Mouse (Mus musculus) lung, adult 10 weeks (tissue): ENCODE data around the gene Gtf2a1. TPM values are rescaled to one million over a fixed set of nuclear protein-coding genes. Genes with fewer than 3 reads are reported as not detected.

Experiments
- polyA plus RNA-seq: library from polyadenylated mRNA; stranded (reverse); fragments of 350-450 nt; fragmentation: Illumina TruSeq; extraction: RNeasy Lipid Tissue Mini Kit (QIAGEN cat#74804); gene quantifications from one replicate; pipeline ENCODE4 v1.2.3, GENCODE M21; 2014; ENCODE audit warnings: low read depth, low replicate concordance; ENCODE audit not compliant: insufficient read depth

Gene Gtf2a1
- polyA plus RNA-seq, result 8.6 TPM

DNA sequence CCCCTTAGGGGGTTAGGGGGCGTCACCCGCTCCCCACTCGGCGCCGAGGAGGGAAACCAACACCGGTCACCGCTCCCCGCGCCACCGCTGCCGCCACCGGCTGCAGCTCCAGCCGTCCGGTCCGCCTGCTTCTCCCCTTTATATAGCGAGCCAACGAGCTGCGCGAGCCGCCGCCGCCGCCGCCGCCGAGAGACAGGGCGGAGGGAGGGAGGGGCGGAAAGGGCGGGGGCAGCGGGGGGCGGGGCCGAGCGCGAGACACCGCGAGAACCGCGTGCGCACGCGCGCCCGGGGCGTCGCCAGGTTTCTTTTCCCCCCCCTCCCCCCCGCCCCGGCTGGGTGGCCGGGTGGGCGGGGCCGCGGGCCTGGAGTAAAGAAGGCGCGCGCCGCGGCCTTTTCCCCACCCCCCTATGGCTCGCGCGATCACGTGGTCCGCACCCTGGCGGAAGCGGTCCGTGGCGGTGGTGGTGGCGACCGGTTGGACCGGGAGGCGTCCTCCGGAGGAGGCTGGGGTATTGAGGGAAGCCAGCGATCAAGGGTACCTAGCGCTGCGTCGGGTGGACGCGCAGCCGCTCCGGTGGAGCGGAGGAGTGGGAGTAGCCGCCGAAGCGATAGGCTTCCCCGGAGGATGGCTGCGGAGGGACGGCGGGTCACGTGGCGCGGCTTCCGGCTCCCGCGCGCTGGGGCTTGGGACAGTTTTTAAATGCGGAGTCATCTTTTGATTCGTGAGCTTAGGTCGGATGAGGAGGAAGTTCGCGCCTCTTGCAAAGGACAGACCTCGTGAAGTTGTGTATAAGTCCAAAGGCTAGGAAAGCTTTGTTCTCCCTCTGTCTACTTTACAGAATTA is at the start of gene Gtf2a1:
Gene Gtf2a1, minus strand, starts transcription at position 641 of the 844 bp plus-strand sequence.

Other genes starting within 250 kb of the Gtf2a1 start
- gene Cep128, start 206.1 kb downstream of the Gtf2a1 start, polyA plus RNA-seq, result 2.8 TPM
- gene Tshr, start 205.9 kb downstream of the Gtf2a1 start, polyA plus RNA-seq, result 0.51 TPM
- gene Ston2, start 197.9 kb upstream of the Gtf2a1 start, polyA plus RNA-seq, result 1.9 TPM